Comparison of ENCODE assay signal across 8 mouse cellular contexts in the genomic region with DNA sequence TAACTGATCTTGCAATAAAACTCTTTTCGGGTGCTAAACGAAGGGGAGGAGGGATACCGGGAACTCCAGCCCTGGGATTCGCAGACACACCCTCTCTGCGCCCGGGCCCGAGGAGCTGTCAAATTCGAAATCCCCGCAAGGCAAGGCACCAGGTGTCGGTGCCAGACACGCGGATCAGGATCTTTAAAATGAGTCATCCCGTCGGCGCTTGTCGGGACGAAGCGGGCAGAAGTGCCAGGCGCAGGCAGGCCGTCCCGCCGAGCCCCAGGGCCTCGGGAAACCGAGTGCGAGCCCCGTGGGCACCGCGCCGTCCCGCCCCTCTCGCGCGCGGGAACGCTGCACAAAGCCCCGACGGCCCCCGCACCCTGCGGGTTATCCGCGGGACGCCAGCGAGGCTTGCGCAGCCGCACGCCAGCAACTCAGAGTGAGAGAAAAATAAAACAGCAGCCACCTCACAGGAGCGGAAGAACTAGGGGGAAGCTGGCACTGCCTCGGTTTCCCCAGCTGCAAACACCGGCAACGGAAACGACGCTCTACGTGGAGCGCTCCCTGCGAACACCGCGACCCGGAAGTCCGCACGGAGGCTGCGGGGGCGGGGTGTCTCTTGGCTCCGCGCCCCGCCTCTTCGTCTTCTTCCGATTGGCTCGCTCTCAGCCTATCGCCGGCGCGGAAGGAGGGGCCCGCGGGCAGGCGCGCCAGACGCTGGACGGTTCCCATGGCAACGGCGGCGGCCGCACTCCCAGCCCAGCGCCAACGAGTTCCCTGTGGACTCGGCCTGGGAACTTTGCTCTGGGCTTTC. TPM values are rescaled to one million over a fixed set of nuclear protein-coding genes. Genes with fewer than 3 reads are reported as not detected.
DNase-seq lines count a peak whose midpoint lies in the region; ATAC-seq and TF ChIP-seq lines count a peak whose summit lies in the region.

TSS of gene Elmod2 (minus strand) at position 588 of the 799 bp plus-strand sequence.

- H3K27me3 ChIP-seq in G1E (ENCODE audit: insufficient read depth, low read length): peaks cover 12% of the 10 kb centered on the region
- no peaks in the 10 kb centered on the region for H3K27me3 ChIP-seq in forebrain, embryonic 16.5 days (replicated peaks; ENCODE audit: control insufficient read depth, insufficient read depth, low read length)
- no peaks in the 10 kb centered on the region for H3K27me3 ChIP-seq in lung, embryonic 14.5 days (ENCODE audit: insufficient read depth, low read length)
- H3K27me3 ChIP-seq in thymus, adult 2 months (ENCODE audit: control insufficient read depth, insufficient read depth, low read length): no peaks in the 10 kb centered on the region

- no peak for TF ChIP-seq CTCF in G1E (IDR thresholded peaks at IDR 0.05; ENCODE audit: low read depth, low read length)
- TF ChIP-seq CTCF in layer of hippocampus, adult 2 months (conservative IDR thresholded peaks at IDR 0.05): no peak
- no peak for TF ChIP-seq CTCF in lung, embryonic 14.5 days (IDR thresholded peaks at IDR 0.05; ENCODE audit: low read depth)
- TF ChIP-seq CTCF in olfactory bulb, adult 2 months (IDR thresholded peaks at IDR 0.05; ENCODE audit: insufficient read depth, low read depth, low read length): no peak
- TF ChIP-seq CTCF in thymus, adult 2 months (IDR thresholded peaks at IDR 0.05; ENCODE audit: borderline replicate concordance, control insufficient read depth, extremely low read depth, insufficient read depth, low read length, poor library complexity): peak; percentile 50; the same call in 1 of the 2 replicates

- peak within 1 kb of the TSS; percentile 76 for H3K4me2 ChIP-seq in forebrain, embryonic 16.5 days (ENCODE audit: low read length)
- H3K4me2 ChIP-seq in lung, embryonic 14.5 days: peak within 1 kb of the TSS; percentile 82

- DNase-seq in G1E (ENCODE audit: low spot score): peak; percentile 97
- peak; percentile 96 to 99 for DNase-seq in cerebellum, adult 18-20 months
- peak; percentile 97 to 98 for DNase-seq in heart, postnatal 36 days
- peak; percentile 95 to 98 for DNase-seq in layer of hippocampus, adult 2 months (ENCODE audit: low spot score in 2 of 2)
- peak; percentile 99 for DNase-seq in lung, embryonic 14.5 days
- DNase-seq in thymus, adult 2 months: peak; percentile 96

- H3K36me3 ChIP-seq in G1E (replicated peaks): peaks cover 11% of the 10 kb centered on the region
- H3K36me3 ChIP-seq in forebrain, embryonic 16.5 days (ENCODE audit: control insufficient read depth, insufficient read depth): no peaks in the 10 kb centered on the region
- peaks cover 15% of the 10 kb centered on the region; the same call in 1 of the 2 replicates for H3K36me3 ChIP-seq in lung, embryonic 14.5 days (ENCODE audit: insufficient read depth)
- H3K36me3 ChIP-seq in thymus, adult 2 months (ENCODE audit: control insufficient read depth, insufficient read depth, low read length): no peaks in the 10 kb centered on the region

- peak; percentile 83 for TF ChIP-seq POLR2A in olfactory bulb, adult 2 months (IDR thresholded peaks at IDR 0.05; ENCODE audit: insufficient read depth, low read depth, low read length)
- TF ChIP-seq POLR2A in thymus, adult 2 months (IDR thresholded peaks at IDR 0.05; ENCODE audit: control insufficient read depth, extremely low read depth, insufficient read depth, low read length, poor library complexity): peak; percentile 74; the same call in 1 of the 2 replicates

- peaks cover 38% of the 10 kb centered on the region for H3K4me1 ChIP-seq in G1E (ENCODE audit: insufficient read depth, low read depth, low read length)
- H3K4me1 ChIP-seq in forebrain, embryonic 16.5 days (replicated peaks; ENCODE audit: control insufficient read depth, insufficient read depth, low read length): peaks cover 12% of the 10 kb centered on the region
- no peaks in the 10 kb centered on the region; the same call in 1 of the 2 replicates for H3K4me1 ChIP-seq in lung, embryonic 14.5 days (ENCODE audit: insufficient read depth)
- no peaks in the 10 kb centered on the region for H3K4me1 ChIP-seq in olfactory bulb, adult 2 months (ENCODE audit: control insufficient read depth, insufficient read depth, low read length)
- H3K4me1 ChIP-seq in thymus, adult 2 months (replicated peaks; ENCODE audit: control insufficient read depth, insufficient read depth, low read length): peaks cover 5% of the 10 kb centered on the region

- peak within 1 kb of the TSS; percentile 90 for H3K27ac ChIP-seq in forebrain, embryonic 16.5 days (ENCODE audit: low read length)
- H3K27ac ChIP-seq in layer of hippocampus, adult 2 months: peak within 1 kb of the TSS; percentile 93
- no peak within 1 kb of the TSS for H3K27ac ChIP-seq in lung, embryonic 14.5 days (ENCODE audit: low read depth)
- peak within 1 kb of the TSS; percentile 59 for H3K27ac ChIP-seq in olfactory bulb, adult 2 months (ENCODE audit: insufficient read depth, low read depth, low read length)
- H3K27ac ChIP-seq in thymus, adult 2 months (ENCODE audit: control insufficient read depth, insufficient read depth, low read length): no peak within 1 kb of the TSS; the same call in 1 of the 2 replicates

- WGBS in forebrain, embryonic 16.5 days: under 1% methylated on average over 85 of the region's 85 CpGs
- under 1% methylated on average over 85 of the region's 85 CpGs for WGBS in lung, embryonic 14.5 days
- under 1% methylated on average over 85 of the region's 85 CpGs for WGBS in olfactory bulb, adult 2 months
- under 1% methylated on average over 78 of the region's 85 CpGs for WGBS in thymus, adult 2 months

- peak within 1 kb of the TSS; percentile 89 for H3K4me3 ChIP-seq in G1E (ENCODE audit: low read depth, low read length)
- H3K4me3 ChIP-seq in forebrain, embryonic 16.5 days (replicated peaks; ENCODE audit: low read length): peak within 1 kb of the TSS; percentile 66
- peak within 1 kb of the TSS; percentile 94 for H3K4me3 ChIP-seq in layer of hippocampus, adult 2 months
- H3K4me3 ChIP-seq in lung, embryonic 14.5 days (ENCODE audit: low read depth, low read length): peak within 1 kb of the TSS; percentile 92
- H3K4me3 ChIP-seq in olfactory bulb, adult 2 months (ENCODE audit: insufficient read depth, low read depth, low read length): peak within 1 kb of the TSS; percentile 90
- H3K4me3 ChIP-seq in thymus, adult 2 months (ENCODE audit: control insufficient read depth, insufficient read depth, low read length): peak within 1 kb of the TSS; percentile 95

- intact Hi-C loops in heart, postnatal 36 days (cut with DNase I): loop anchor here (5.0 to 10.0 kb wide), 4 partner anchors 110 to 470 kb away; partner anchors contain the start of genes Gm10645, Ndufb7, Rnf150 and Tbc1d9

- H3K9ac ChIP-seq in forebrain, embryonic 16.5 days (replicated peaks; ENCODE audit: low read depth, low read length): peak within 1 kb of the TSS; percentile 84
- H3K9ac ChIP-seq in lung, embryonic 14.5 days: peak within 1 kb of the TSS; percentile 78

- H3K9me3 ChIP-seq in G1E (replicated peaks): no peaks in the 10 kb centered on the region
- H3K9me3 ChIP-seq in forebrain, embryonic 16.5 days (ENCODE audit: control insufficient read depth, low read length): no peaks in the 10 kb centered on the region
- no peaks in the 10 kb centered on the region for H3K9me3 ChIP-seq in lung, embryonic 14.5 days (ENCODE audit: low read depth, low read length)

- peak; percentile 66 for ATAC-seq in G1E (ENCODE audit: extremely low read depth, insufficient number of reproducible peaks, low FRiP score, poor library complexity, severe bottlenecking)
- ATAC-seq in forebrain, embryonic 16.5 days: peak; percentile 97
- peak; percentile 100 for ATAC-seq in lung, embryonic 14.5 days (ENCODE audit: insufficient read depth)

RNA-seq across cellular contexts. Expression of gene Elmod2, which starts in this region (rescaled TPM):
- total RNA-seq in G1E (2014; fragmentation: Nextera tagmentation): 25.6 and 28.8 TPM in 2 replicates
- total RNA-seq in G1E (2017): 25.8 and 29.4 TPM in 2 replicates
- polyA plus RNA-seq in G1E (2012): 0.22 and 0.38 TPM in 2 replicates
- polyA plus RNA-seq in forebrain, embryonic 16.5 days (2015; fragmentation: Nextera tagmentation; extraction: Ambion mirVana): 31.0 and 33.1 TPM in 2 replicates
- total RNA-seq in heart, postnatal 36 days (2021): 10 to 100 TPM; 11.3 to 11.8 TPM
- total RNA-seq in layer of hippocampus, adult 2 months (2021): 10 to 100 TPM; 14.7 to 16.6 TPM
- 15.9 and 16.2 TPM in 2 replicates for polyA plus RNA-seq in lung, embryonic 14.5 days (2014; fragmentation: Nextera tagmentation; extraction: Ambion mirVana)
- polyA plus RNA-seq in olfactory bulb, adult 2 months (2012; ENCODE audit: insufficient read depth, insufficient read length, low replicate concordance, missing spikeins): not detected in 2 replicates
- 3.9 and 4.4 TPM in 2 replicates for polyA plus RNA-seq in thymus, adult 2 months (2012; rRNA removed)

Comparison
In these comparisons a context has a peak if more than half of its experiments do, and no peak if none do; other contexts are left out.
1. H3K27ac ChIP-seq: peak in forebrain, embryonic 16.5 days (single experiment), layer of hippocampus, adult 2 months (single experiment) and olfactory bulb, adult 2 months (single experiment); none in lung, embryonic 14.5 days (single experiment) and thymus, adult 2 months (single experiment).
2. Peak in every context shown above with its lines, with median percentiles within 50 percentile points of each other: ATAC-seq, DNase-seq and H3K4me3 ChIP-seq.